Mouse (Mus musculus): ENCODE measurements around the gene Aplp2.

DNA sequence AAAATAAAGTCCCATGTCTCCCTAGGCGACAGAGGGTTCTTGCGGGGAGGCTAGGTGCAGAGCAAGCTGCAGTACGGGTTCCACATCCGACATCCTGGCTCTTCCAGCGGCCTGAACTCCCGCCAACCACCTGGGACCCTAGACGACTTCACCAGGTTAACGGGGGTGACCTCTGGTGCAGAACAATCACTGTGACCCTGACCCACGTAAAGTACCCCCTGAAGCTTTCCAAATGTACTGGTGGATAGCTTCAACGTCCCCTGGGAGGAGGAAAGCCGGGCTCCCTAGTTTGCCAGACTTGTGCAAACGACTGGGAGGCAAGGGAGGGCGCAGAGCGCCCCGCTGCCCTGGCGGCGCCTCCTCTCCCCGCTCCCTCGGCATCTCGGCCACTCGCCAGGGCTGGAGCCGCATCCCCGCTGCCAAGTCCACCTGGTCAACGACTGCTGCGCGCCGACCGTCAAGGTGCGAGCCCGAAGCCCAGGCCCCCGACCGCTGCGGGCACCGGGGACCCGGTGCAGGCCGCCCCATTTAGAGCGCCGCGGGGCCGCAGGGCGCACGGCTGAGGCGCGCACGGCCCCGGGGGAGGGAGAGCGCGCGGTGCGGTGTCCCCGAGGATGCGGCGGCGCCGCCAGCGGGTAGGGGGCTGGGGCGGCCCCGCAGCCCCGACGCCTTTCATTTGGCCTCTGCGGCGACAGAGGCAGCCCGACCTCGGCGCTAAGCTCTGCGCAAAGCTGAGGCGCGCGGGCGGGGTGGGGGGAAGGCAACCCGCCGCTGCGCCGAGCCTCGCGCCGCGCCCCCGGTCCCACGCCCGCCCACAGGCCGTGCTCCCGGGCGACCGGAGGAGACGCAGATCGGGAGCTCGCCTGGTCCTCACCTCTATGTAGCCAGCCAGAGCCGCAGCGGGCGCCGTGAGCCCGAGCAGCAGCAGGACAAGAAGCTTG lies 596 bp downstream of the Aplp2 start:
- TF ChIP-seq POLR2A (IDR thresholded peaks at IDR 0.05; ENCODE audit: extremely low read depth, insufficient read depth, low read length) (no peak), CTCF (IDR thresholded peaks at IDR 0.05; ENCODE audit: extremely low read depth, insufficient read depth, low read length) (no peak)
